Mouse (Mus musculus): ENCODE measurements around the gene Fahd1. TPM values are rescaled to one million over a fixed set of nuclear protein-coding genes. Genes with fewer than 3 reads are reported as not detected.

Gene Fahd1
- polyA plus RNA-seq, 1 experiment: 7.8 TPM

DNA sequence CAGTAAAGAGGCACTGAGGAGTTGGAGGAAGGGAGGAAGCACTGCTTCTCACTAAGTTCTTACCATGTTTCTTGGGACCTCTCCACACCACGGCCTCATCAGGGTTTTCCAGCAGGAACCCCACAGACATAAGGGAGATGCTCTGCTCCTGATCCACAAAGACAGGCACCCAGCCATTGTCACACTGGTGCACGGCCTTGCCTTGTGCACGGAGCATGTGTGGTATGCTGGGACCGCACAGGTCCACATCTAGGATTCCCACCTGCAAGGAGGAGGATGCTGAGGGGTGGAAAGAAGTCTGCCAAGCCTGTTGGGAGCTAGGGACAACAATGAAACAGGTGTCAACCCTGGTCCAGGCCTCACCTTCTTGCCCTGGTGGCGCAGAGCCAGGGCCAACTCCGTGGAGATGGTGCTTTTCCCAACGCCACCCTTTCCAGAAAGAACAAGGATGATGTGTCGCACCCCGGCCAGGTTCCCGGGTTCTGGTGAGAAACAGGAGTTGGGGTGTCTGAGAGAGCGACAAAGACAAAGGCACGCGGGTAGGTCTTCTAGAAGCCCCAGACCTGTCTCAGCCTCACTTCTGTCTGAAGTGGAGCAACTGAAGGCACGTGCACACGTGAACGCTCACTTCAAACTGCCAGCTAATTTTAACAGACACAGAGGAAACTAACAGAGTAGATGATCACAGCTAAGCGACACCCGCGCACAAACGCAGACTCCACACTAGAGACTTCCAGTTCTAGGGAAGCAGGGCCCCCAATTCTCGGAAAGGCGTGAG is 35.4 kb upstream of the Fahd1 start:
- no peak for TF ChIP-seq POLR2A (IDR thresholded peaks at IDR 0.05; ENCODE audit: control insufficient read depth, extremely low read depth, insufficient read depth, low read length, poor library complexity)
- no peak for TF ChIP-seq CTCF (IDR thresholded peaks at IDR 0.05; ENCODE audit: borderline replicate concordance, control insufficient read depth, extremely low read depth, insufficient read depth, low read length, poor library complexity)
- H3K4me3 ChIP-seq (ENCODE audit: control insufficient read depth, insufficient read depth, low read length): peak overlapping the region; percentile 83
- WGBS: 24% methylated on average over 22 of the region's 22 CpGs
- no peak for DNase-seq
- H3K36me3 ChIP-seq (ENCODE audit: control insufficient read depth, insufficient read depth, low read length): peaks cover 12% of the 10 kb centered on the region
- H3K27me3 ChIP-seq (ENCODE audit: control insufficient read depth, insufficient read depth, low read length): no peaks in the 10 kb centered on the region
- no peak overlapping the region for H3K27ac ChIP-seq (ENCODE audit: control insufficient read depth, insufficient read depth, low read length)
- peaks cover 16% of the 10 kb centered on the region for H3K4me1 ChIP-seq (replicated peaks; ENCODE audit: control insufficient read depth, insufficient read depth, low read length)

DNA sequence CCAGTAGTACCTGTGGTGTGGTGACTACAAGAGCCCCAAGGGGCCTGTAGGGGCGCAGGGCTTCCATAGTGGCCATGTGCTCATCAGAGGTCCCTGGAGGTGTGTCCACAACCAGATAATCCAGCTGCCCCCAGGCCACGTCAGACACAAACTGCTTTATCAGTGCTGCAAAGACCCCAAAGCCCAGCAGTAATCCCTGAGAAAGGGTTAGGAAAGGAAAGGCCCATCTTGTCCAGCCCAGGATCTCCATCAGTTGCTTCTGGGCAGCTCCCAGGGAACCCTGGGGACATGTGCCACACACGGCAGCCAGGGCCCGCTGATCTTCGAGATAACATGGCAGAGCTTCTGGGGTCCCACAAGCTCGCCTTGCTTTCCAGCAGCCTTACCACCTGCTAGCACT is 34.2 kb upstream of the Fahd1 start:
- H3K4me1 ChIP-seq (replicated peaks; ENCODE audit: control insufficient read depth, insufficient read depth, low read length): peaks cover 16% of the 10 kb centered on the region
- H3K27ac ChIP-seq (ENCODE audit: control insufficient read depth, insufficient read depth, low read length): no peak overlapping the region
- no peak for DNase-seq
- TF ChIP-seq CTCF (IDR thresholded peaks at IDR 0.05; ENCODE audit: borderline replicate concordance, control insufficient read depth, extremely low read depth, insufficient read depth, low read length, poor library complexity) (no peak), POLR2A (IDR thresholded peaks at IDR 0.05; ENCODE audit: control insufficient read depth, extremely low read depth, insufficient read depth, low read length, poor library complexity) (no peak)
- peaks cover 10% of the 10 kb centered on the region; the same call in 1 of the 2 replicates for H3K36me3 ChIP-seq (ENCODE audit: control insufficient read depth, insufficient read depth, low read length)
- H3K27me3 ChIP-seq (ENCODE audit: control insufficient read depth, insufficient read depth, low read length): no peaks in the 10 kb centered on the region
- WGBS: 93% methylated on average over 6 of the region's 6 CpGs
- H3K4me3 ChIP-seq (ENCODE audit: control insufficient read depth, insufficient read depth, low read length): no peak overlapping the region

DNA sequence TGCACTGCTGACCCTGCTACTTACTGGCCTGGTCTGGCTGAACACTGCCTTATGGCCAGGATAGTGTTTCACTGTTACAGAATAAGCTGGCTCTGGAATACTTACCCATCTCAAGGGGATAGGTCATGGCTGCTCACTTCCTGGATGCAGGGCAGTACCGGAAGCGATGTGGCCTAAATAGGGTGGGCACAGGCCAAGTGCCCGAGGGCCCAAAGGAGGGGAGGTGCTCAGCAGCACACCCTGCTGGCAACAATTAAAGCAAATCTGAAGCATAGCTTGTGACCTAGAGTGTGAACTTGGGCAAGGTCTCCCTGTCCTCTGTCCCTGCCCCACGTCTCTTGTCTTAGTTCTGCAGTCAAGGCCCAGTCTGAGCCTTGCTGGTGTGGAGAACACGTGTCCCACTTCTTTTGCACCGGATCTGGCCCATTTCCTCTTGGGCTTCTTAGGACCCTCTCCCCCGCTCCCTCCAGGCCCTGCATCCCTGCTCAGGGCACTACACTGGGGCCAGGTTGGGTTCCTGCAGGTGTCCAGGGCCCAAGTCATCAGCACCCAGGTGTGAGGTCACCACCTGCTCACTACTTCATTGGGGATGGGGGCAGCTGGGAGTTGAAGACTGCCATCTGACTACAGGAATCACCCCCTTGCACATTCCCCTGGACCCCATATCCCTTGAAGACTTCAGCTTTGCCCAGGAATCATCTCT is 31.7 kb upstream of the Fahd1 start:
- TF ChIP-seq CTCF (IDR thresholded peaks at IDR 0.05; ENCODE audit: borderline replicate concordance, control insufficient read depth, extremely low read depth, insufficient read depth, low read length, poor library complexity) (peak; percentile 34; the same call in 1 of the 2 replicates), POLR2A (IDR thresholded peaks at IDR 0.05; ENCODE audit: control insufficient read depth, extremely low read depth, insufficient read depth, low read length, poor library complexity) (no peak)
- no peak overlapping the region for H3K4me3 ChIP-seq (ENCODE audit: control insufficient read depth, insufficient read depth, low read length)
- H3K4me1 ChIP-seq (replicated peaks; ENCODE audit: control insufficient read depth, insufficient read depth, low read length): peaks cover 7% of the 10 kb centered on the region
- no peak overlapping the region for H3K27ac ChIP-seq (ENCODE audit: control insufficient read depth, insufficient read depth, low read length)
- 52% methylated on average over 7 of the region's 7 CpGs for WGBS
- H3K36me3 ChIP-seq (ENCODE audit: control insufficient read depth, insufficient read depth, low read length): peaks cover 7% of the 10 kb centered on the region; the same call in 1 of the 2 replicates
- no peaks in the 10 kb centered on the region for H3K27me3 ChIP-seq (ENCODE audit: control insufficient read depth, insufficient read depth, low read length)
- DNase-seq: peak; percentile 40

DNA sequence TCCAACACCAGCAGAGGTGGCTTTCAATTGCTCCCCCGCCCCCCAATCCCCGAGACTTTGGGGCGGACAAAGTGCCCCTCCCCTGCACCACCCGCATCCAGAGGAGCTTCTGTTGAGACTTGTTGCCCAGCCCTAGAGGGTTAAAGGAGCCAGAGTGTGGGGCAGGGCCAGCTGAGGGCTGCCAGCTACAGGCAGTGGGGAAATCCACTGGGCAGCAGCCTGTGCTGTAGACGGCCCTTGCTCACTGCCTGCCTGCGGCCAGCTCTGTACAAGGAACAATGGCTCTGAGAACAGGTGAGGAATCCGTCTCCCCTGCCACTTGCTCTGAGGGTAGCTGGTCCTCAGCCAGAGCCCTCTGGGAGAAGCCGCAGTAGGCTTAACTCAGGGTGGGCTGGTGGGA is 28.4 kb upstream of the Fahd1 start:
- no peaks in the 10 kb centered on the region for H3K27me3 ChIP-seq (ENCODE audit: control insufficient read depth, insufficient read depth, low read length)
- no peak overlapping the region for H3K4me3 ChIP-seq (ENCODE audit: control insufficient read depth, insufficient read depth, low read length)
- WGBS: 84% methylated on average over 8 of the region's 8 CpGs
- TF ChIP-seq CTCF (IDR thresholded peaks at IDR 0.05; ENCODE audit: borderline replicate concordance, control insufficient read depth, extremely low read depth, insufficient read depth, low read length, poor library complexity) (no peak), POLR2A (IDR thresholded peaks at IDR 0.05; ENCODE audit: control insufficient read depth, extremely low read depth, insufficient read depth, low read length, poor library complexity) (no peak)
- no peaks in the 10 kb centered on the region; the same call in 1 of the 2 replicates for H3K4me1 ChIP-seq (replicated peaks; ENCODE audit: control insufficient read depth, insufficient read depth, low read length)
- no peak overlapping the region for H3K27ac ChIP-seq (ENCODE audit: control insufficient read depth, insufficient read depth, low read length)
- DNase-seq: no peak
- peaks cover 7% of the 10 kb centered on the region; the same call in 1 of the 2 replicates for H3K36me3 ChIP-seq (ENCODE audit: control insufficient read depth, insufficient read depth, low read length)

DNA sequence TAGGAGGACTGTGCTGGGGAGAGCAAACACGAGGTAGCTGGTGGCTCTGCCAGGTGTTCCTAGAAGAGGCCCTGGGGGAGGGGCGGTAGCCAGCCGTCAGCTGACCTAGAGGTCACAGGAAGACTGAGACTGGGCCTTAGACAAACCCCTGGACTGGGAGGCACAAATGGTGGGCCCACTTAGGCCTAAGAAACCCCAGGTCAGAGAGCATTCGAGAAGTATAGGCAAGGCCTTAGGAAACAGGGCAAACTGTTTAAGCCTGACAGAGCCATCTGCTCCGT is 27.9 kb upstream of the Fahd1 start:
- peak; percentile 48 for DNase-seq
- Histone ChIP-seq H3K27ac (ENCODE audit: control insufficient read depth, insufficient read depth, low read length) (no peak overlapping the region), H3K4me1 (replicated peaks; ENCODE audit: control insufficient read depth, insufficient read depth, low read length) (no peaks in the 10 kb centered on the region; the same call in 1 of the 2 replicates), H3K4me3 (ENCODE audit: control insufficient read depth, insufficient read depth, low read length) (no peak overlapping the region), H3K36me3 (ENCODE audit: control insufficient read depth, insufficient read depth, low read length) (peaks cover 6% of the 10 kb centered on the region; the same call in 1 of the 2 replicates), H3K27me3 (ENCODE audit: control insufficient read depth, insufficient read depth, low read length) (no peaks in the 10 kb centered on the region)
- TF ChIP-seq POLR2A (IDR thresholded peaks at IDR 0.05; ENCODE audit: control insufficient read depth, extremely low read depth, insufficient read depth, low read length, poor library complexity): no peak
- no peak for TF ChIP-seq CTCF (IDR thresholded peaks at IDR 0.05; ENCODE audit: borderline replicate concordance, control insufficient read depth, extremely low read depth, insufficient read depth, low read length, poor library complexity)
- 67% methylated on average over 5 of the region's 5 CpGs for WGBS

DNA sequence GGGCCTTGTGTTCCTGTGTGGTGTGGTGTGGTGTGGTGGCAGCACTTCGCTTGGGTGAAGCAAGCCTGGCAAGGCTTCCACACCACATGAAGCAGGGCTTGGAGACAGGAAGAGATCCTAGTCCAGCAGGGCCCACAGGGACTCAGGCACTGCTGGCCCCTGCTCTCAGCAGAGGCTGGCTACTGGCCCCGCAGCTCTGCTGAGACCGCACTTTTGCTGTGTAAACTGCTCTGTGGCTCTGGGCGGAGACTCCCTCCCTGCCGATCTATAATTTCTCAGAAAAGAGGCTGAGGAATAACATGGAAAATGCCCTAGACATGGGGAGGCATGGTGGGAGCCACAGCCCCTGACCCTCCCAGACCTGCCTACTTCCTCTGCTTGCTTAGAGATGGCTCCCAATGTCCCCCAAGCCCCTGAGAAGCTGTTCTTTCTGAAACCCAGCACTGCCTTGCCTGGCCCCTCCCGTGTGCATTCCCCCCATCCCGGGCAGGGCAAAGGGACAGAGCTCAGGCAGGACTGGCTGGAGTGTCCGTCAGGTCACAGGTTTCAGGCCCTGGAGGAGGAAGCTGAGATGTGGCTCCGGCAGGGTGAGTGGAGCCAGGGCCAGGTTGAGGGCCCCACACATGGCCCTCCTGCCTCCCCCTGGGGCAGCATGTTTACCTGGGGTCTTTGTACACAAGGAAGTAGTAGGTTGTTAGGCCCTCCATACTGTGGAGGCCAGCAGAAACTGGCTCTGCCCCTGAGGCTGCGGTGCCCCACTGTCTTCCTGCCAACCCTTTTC is 27.4 kb upstream of the Fahd1 start:
- no peak for DNase-seq

More for the DNA sequence above, 27.4 kb upstream of the Fahd1 start:
- TF ChIP-seq CTCF (IDR thresholded peaks at IDR 0.05; ENCODE audit: borderline replicate concordance, control insufficient read depth, extremely low read depth, insufficient read depth, low read length, poor library complexity) (no peak), POLR2A (IDR thresholded peaks at IDR 0.05; ENCODE audit: control insufficient read depth, extremely low read depth, insufficient read depth, low read length, poor library complexity) (no peak)
- 80% methylated on average over 10 of the region's 10 CpGs for WGBS
- peaks cover under 1% of the 10 kb centered on the region; the same call in 1 of the 2 replicates for H3K36me3 ChIP-seq (ENCODE audit: control insufficient read depth, insufficient read depth, low read length)
- no peaks in the 10 kb centered on the region for H3K27me3 ChIP-seq (ENCODE audit: control insufficient read depth, insufficient read depth, low read length)
- no peak overlapping the region for H3K27ac ChIP-seq (ENCODE audit: control insufficient read depth, insufficient read depth, low read length)
- H3K4me3 ChIP-seq (ENCODE audit: control insufficient read depth, insufficient read depth, low read length): no peak overlapping the region
- H3K4me1 ChIP-seq (replicated peaks; ENCODE audit: control insufficient read depth, insufficient read depth, low read length): no peaks in the 10 kb centered on the region; the same call in 1 of the 2 replicates
